Mouse (Mus musculus): ENCODE measurements around the gene Kcnq4.

Kcnq4 gene

GRCm38 (mm10) chr4:120747941-120748866 lies at the start of gene Kcnq4:
Gene Kcnq4, minus strand, starts transcription at chr4:120748612.
- no peak for DNase-seq

- no peak for DNase-seq
These were observed 48.3 kb upstream of the Kcnq4 start for GRCm38 (mm10) chr4:120796687-120797086.

GRCm38 (mm10) chr4:120795646-120796045 lies 47.2 kb upstream of the Kcnq4 start:
- no peak for DNase-seq

- DNase-seq, result no peak
These were observed 44.5 kb upstream of the Kcnq4 start for GRCm38 (mm10) chr4:120792918-120793317.

- no peak for DNase-seq
These were observed 41.6 kb upstream of the Kcnq4 start for GRCm38 (mm10) chr4:120790027-120790426.

- DNase-seq, result no peak
These were observed 7.4 kb upstream of the Kcnq4 start for GRCm38 (mm10) chr4:120755801-120756200.

- peak; percentile 84 for DNase-seq
These were observed 6.9 kb upstream of the Kcnq4 start for GRCm38 (mm10) chr4:120755299-120755698.

- no peak for DNase-seq
These were observed 1.2 kb upstream of the Kcnq4 start for GRCm38 (mm10) chr4:120749601-120750000.

- no peak for DNase-seq
These were observed 1.1 kb downstream of the Kcnq4 start for GRCm38 (mm10) chr4:120747243-120747792.

GRCm38 (mm10) chr4:120746552-120747150 lies 1.8 kb downstream of the Kcnq4 start:
- DNase-seq, result peak; percentile 28

- no peak for DNase-seq
These were observed 2.5 kb downstream of the Kcnq4 start for GRCm38 (mm10) chr4:120745731-120746551.

- DNase-seq, result no peak
These were observed 4.8 kb downstream of the Kcnq4 start for GRCm38 (mm10) chr4:120743636-120744035.

GRCm38 (mm10) chr4:120741303-120741702 lies 7.1 kb downstream of the Kcnq4 start:
- DNase-seq, result peak; percentile 29

- DNase-seq, result no peak
These were observed 14.3 kb downstream of the Kcnq4 start for GRCm38 (mm10) chr4:120734012-120734622.

- DNase-seq, result no peak
These were observed 15.7 kb downstream of the Kcnq4 start for GRCm38 (mm10) chr4:120732737-120733136.

- DNase-seq, result peak; percentile 12
These were observed 17.3 kb downstream of the Kcnq4 start for GRCm38 (mm10) chr4:120731030-120731644.

- DNase-seq, result no peak
These were observed 17.8 kb downstream of the Kcnq4 start for GRCm38 (mm10) chr4:120730574-120730973.

GRCm38 (mm10) chr4:120730146-120730545 lies 18.3 kb downstream of the Kcnq4 start:
- DNase-seq, result no peak

GRCm38 (mm10) chr4:120729441-120729840 lies 19.0 kb downstream of the Kcnq4 start:
- no peak for DNase-seq

- DNase-seq, result no peak
These were observed 20.6 kb downstream of the Kcnq4 start for GRCm38 (mm10) chr4:120727842-120728241.

- no peak for DNase-seq
These were observed 22.2 kb downstream of the Kcnq4 start for GRCm38 (mm10) chr4:120726174-120726573.

GRCm38 (mm10) chr4:120725516-120726090 lies 22.8 kb downstream of the Kcnq4 start:
- no peak for DNase-seq
